Mouse (Mus musculus): Measurements from ENCODE around the gene B3gnt2.

DNA sequence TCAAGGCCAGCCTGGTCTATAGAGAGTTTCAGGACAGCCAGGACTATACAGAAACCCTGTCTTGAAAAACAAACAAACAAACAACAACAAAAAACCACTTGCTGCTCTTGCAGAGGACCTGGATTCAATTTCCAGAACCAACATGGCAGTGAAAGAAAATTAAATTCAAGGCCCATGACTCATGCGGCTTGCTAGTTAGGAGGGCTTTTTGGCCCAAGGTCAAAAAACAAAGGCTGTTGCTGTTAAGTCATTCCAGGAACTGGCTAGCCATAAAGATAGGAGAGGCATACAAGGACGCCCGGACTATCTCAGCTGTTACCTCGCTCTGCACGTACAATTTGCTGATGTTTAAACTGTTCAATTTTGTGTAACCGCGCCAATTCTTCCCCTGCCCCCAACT, 142.7 kb downstream of the B3gnt2 start:
- TF ChIP-seq POLR2A (IDR thresholded peaks at IDR 0.05; ENCODE audit: low read depth, low read length) (no peak), CTCF (IDR thresholded peaks at IDR 0.05; ENCODE audit: extremely low read depth, insufficient read depth, insufficient read length, insufficient replicate concordance) (no peak)

Measured in spleen, adult 2 months (tissue).